Mouse (Mus musculus): Measurements from ENCODE around the gene Ttc26.

The Ttc26 gene

DNA sequence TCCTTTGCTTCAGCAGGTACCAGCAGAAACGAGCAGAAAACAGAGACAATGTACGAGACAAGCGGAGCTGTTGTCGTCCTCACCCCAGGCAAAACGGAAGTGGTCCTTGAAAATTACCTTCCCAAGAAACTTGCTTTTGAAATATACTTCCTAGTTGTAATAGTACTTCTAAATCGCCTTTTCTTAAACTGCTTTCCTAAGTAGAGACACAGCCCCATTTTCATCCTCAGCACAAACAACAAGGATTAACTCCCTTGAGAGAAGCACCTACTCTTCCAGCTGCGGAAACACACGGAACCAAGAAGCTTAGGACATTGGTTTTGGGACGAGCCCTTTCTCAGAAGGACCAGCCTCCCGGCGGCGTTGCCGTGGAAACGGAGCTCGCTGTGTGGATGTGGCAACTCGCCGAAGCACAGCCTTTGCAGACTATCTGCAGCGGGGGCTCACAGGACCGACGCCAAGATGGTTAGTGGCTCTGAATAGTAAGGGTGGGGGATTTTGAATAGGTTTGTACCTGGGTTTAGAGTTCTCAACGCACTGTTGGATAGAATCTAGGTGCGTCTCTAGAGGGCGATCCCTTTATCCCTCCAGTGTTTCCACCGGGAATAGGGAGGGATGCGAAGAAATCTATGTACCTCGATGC lies at the start of gene Ttc26:
Gene Ttc26 (plus strand): TSS at position 341 of the 643 bp plus-strand sequence.
- peak; percentile 75 to 81 for DNase-seq (ENCODE audit: low read depth in 2 of 2, low spot score in 2 of 2)

GRCm38 (mm10) chr6:38335264-38335663 lies 46.0 kb upstream of the Ttc26 start:
- no peak for DNase-seq (ENCODE audit: low read depth in 2 of 2, low spot score in 2 of 2)

DNA sequence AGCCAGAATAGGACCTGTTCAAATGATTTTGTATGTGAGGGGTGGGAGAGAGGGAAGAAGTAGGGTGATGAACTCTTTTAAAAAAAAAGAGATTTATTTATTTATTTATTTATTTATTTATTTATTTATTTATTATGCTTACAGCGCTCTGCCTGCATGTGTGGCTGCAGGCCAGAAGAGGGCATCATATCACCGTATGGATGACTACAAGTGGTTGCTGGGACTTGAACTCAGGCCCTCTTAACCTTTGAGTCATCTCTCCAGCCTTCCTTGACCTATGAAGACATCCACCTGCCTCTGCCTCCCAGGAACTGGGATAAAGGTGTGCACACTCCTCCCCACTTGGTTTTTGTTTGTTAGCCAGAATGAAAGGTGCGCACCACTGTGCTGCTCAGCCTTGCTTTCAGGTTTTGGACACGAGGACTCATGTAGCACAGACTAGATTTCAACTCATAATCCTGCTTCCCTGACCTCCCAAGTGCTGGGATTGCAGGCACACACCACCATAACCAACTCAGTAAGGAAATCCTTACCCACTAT lies 44.0 kb upstream of the Ttc26 start:
- no peak for DNase-seq (ENCODE audit: low read depth in 2 of 2, low spot score in 2 of 2)

DNA sequence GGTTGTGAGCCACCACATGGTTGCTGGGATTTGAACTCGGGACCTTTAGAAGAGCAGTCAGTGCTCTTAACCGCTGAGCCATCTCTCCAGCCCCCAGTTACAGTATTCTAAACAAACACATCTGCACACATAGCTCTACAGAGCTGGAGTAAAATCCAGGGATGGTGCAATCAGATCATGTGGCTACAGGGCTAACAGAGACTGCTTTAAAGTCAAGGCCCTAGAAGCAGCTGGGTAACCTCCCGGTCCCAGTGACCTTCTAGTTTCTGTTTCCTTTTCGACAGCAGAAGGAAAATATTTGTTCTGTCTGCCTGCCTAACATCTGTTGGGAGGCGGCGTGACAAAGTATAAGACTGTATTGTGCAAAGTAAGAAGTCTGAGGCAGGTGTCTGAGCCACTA lies 43.3 kb upstream of the Ttc26 start:
- DNase-seq (ENCODE audit: low read depth in 2 of 2, low spot score in 2 of 2), result no peak

- DNase-seq (ENCODE audit: low read depth in 2 of 2, low spot score in 2 of 2), result no peak
Measured at GRCm38 (mm10) chr6:38339078-38339477, 42.2 kb upstream of the Ttc26 start.

GRCm38 (mm10) chr6:38341751-38342665 lies 39.3 kb upstream of the Ttc26 start:
- peak in 1 of 2 experiments; percentile 46 for DNase-seq (ENCODE audit: low read depth in 2 of 2, low spot score in 2 of 2)

DNA sequence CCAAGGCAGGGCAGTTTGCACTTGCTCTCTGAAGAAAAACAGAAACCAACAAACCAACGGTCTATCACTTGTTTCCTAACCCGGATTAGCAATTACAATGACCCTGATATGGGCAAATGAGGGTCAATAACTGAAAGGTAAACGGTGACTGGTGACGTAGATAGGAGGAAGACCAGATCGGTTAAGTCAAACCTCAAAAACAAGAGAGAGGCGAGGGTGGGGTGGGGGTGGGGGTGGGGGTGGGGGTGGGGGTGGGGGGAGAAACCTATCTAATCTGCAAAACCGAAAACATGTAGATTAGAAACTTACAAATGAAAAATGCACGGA lies 38.6 kb upstream of the Ttc26 start:
- DNase-seq (ENCODE audit: low read depth in 2 of 2, low spot score in 2 of 2), result no peak

GRCm38 (mm10) chr6:38343581-38343980 lies 37.7 kb upstream of the Ttc26 start:
- DNase-seq (ENCODE audit: low read depth in 2 of 2, low spot score in 2 of 2), result no peak

DNA sequence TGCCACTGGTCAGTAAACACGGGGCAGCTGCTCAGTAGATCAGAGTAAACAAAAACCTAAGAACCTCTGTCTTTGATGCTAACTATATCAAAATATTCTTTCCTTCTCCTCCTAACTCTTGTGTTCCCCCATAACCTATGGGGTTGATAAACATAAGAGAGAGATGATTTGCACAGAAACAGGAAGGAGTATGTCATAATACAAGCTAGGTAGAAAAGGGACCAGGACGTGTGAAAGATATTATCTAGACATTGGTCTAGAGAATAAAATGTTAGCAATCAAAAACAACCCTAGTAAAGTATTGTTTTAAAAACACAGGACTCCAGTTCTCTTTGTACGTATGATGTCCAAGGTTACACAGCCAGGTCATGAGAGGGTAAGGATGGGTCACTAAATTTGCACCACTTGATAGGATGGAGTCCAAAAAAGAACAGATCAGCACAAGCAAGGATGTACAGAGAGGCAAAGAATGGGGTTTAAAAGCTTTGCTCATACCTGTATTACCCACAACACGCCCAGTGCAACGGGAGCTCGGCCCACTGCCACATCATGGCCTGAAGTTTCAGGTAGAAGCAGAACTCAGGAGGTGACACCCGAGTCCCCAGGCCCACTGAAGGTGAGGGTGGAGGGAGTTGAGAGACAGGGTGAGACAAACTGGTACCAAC lies 37.1 kb upstream of the Ttc26 start:
- no peak for DNase-seq (ENCODE audit: low read depth in 2 of 2, low spot score in 2 of 2)

DNA sequence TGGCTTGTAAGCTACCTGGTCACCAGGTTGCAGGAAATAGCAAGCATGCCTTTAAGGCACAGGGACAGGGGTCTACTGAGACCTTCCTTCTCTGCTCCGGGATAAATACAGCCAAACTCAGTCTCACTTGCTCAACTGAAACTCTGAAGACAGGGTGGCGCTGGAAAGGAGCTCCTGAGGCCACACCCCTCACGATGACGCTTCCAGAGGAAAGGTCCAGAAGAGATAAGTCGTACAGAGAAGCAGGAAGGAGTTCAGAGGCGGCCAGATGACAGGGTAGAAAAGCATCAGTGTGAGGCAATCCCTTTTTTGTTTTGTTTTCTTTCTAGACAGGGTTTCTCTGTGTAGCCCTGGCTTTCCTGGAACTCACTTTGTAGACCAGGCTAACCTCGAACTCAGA lies 35.5 kb upstream of the Ttc26 start:
- DNase-seq (ENCODE audit: low read depth in 2 of 2, low spot score in 2 of 2), result peak; percentile 67 to 75

DNA sequence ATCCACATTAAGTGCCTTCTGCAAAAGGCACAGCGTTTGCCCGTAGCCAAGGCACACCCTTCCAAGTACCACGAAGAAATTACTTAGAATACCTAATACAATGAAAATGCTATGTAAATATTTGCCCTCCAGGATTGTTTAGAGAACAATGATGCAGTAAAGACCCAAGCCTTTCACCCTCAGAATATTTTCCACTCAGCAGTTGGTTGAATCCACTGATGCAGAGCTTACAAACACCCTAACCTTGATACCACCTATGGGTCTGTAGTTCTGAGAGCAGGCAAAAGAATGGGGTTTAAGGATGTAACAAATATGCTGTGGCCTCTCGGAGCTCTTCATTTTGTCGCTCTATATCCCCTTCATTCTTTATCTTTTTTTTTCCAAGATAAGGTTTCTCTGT lies 33.4 kb upstream of the Ttc26 start:
- no peak for DNase-seq (ENCODE audit: low read depth in 2 of 2, low spot score in 2 of 2)

DNA sequence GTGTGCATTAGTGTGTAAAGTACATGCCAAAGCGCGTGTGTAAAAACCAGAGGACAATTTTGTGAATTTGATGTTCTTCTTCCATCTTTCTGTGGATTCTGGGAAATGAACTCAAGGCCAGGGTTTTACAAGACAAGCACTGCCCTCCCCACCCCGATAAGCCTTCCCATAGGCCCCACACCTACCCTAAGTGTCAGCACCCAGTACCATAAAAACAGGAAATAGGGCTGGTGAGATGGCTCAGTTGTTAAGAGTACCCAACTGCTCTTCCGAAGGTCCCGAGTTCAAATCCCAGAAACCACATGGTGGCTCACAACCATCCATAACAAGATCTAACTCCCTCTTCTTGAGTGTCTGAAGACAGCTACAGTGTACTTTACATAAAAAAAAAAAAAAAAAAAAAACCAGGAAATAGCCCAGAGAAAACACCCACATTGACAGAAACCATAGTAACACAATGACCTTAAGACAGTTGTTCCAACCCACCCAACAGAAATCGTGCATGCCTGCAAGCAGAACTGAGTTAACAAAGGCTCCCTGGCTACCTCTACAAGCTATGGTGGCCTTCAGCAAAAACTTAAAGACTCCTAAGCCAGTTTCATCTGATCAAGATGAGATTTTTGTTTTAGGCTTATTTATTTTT lies 32.3 kb upstream of the Ttc26 start:
- DNase-seq (ENCODE audit: low read depth in 2 of 2, low spot score in 2 of 2), result no peak

DNA sequence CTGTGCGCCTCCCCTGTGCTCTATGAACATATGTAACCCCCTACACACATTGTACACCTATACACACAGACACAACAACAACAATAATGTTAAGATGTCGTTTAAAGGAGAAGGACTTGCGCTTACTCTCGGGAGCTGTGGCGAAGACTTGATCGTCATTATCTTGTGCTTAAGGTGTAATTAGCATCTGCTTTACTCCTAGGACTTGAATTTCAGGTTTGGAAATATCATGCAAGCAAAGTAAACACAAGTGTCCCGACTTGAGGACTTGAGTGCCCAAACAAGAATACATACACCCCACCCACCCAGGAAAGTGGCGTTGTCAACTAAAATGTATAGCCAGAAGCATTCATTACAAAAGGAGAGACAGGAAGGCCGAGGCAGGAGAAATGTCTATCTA lies 31.5 kb upstream of the Ttc26 start:
- no peak for DNase-seq (ENCODE audit: low read depth in 2 of 2, low spot score in 2 of 2)

DNA sequence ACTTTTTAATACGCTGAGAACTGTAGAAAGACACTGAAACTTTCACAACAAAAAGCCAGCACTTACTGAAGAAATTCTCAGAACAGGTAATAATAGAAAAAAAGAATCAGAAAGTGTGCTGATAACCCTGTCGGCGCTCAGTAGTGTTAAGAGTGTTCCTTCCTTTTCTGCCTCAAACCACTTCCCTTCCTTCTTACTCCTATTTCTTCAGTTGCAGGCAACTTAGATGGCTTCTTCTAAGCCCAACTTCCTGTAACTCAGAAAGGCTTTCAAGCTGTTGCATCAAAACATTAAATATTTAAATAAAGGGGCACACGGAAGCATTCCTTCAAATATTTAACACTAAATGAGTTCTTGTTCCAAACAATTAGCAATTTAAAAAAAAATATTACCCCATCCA lies 29.3 kb upstream of the Ttc26 start:
- no peak for DNase-seq (ENCODE audit: low read depth in 2 of 2, low spot score in 2 of 2)

GRCm38 (mm10) chr6:38352451-38352850 lies 28.8 kb upstream of the Ttc26 start:
- peak in 1 of 2 experiments; percentile 48 for DNase-seq (ENCODE audit: low read depth in 2 of 2, low spot score in 2 of 2)

DNA sequence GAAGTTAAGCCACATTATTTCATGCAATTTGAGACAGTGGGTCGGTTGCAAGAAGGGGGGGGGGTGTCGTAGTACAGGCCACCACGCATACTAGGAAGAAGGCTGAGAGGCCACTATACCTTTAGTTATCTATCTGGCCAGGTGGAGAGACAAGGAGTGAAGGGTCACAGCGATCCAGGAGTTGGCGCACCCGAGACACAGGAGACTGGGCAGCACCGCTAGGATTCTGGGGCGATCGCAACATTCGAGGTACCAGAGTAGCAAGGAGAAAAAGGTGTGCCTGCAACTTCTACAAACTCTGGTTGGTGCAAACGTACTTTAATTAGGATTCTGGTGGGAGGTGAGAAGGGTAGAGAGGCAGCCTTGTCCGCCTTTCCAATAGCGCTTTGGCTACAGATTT lies 28.1 kb upstream of the Ttc26 start:
- DNase-seq (ENCODE audit: low read depth in 2 of 2, low spot score in 2 of 2), result no peak

GRCm38 (mm10) chr6:38353811-38354722 lies 27.2 kb upstream of the Ttc26 start, which contains the start of gene Zc3hav1:
Zc3hav1 (minus strand) TSS chr6:38354603.
- peak; percentile 92 for DNase-seq (ENCODE audit: low read depth in 2 of 2, low spot score in 2 of 2)

DNA sequence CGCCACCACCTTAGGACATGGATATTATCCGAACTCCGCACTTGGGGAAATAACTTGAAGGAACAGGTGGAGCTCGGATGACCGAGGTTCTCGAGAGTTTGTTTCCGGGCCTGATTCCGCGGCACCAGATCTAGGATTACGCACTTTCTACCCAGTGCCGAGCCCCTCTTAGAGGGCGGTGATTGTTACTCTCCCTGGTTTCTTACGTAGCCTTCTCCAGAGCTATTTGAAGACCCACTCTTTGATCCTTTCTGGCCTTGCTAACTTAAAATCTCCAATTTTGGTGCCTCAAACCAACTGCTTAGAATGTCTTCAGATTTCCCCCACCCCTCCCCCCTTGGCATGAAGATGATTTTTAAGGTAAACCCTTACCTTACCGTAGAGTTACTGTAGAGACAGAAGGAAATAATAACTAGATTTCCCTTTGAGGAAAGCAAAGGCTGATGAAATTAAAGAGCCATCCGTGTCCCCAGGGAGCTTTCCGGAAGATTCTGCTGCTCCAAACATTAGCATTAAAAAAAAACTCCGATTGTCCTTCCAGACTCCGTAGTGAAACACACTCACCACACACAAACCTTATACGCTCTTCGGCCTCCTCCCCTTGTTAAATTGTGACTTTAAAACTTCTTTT lies 26.4 kb upstream of the Ttc26 start:
- DNase-seq (ENCODE audit: low read depth in 2 of 2, low spot score in 2 of 2), result no peak

DNA sequence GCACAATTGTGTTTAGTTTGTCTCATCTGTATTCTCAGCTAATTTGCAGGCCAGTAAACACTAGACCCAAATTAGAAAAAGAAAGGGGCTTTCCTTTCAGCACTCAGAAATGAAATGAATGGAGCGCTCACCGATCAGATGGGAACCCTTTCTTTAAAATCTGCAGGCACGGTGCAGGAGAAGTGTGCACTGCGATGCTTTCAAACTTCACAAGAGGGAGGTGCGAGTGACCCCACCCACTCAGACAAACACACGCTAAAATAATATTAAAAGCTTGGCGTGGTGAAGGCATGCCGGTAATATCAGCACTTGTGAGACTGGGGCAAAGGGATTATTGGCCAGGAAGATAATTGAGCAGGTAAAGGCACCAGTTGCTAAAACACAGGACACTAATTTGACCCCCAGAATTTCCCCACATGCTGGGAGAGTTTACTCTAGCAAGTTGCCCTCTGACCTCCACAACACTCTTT lies 25.9 kb upstream of the Ttc26 start:
- no peak for DNase-seq (ENCODE audit: low read depth in 2 of 2, low spot score in 2 of 2)

- DNase-seq (ENCODE audit: low read depth in 2 of 2, low spot score in 2 of 2), result no peak
Measured at GRCm38 (mm10) chr6:38355862-38356261, 25.4 kb upstream of the Ttc26 start.
